Mouse (Mus musculus) spleen, adult 12 weeks (tissue): ENCODE data around the gene Ranbp1.
"Not testable (repeated sequence)": the region's sequence is repeated elsewhere in the genome, so short reads cannot be mapped to it uniquely, and the experiment has no call there.

ENCODE experiments used
- DNase-seq: peaks from one replicate; pipeline ENCODE4 v3.0.0; 2022; ENCODE audit warnings: low spot score

Gene Ranbp1

DNA sequence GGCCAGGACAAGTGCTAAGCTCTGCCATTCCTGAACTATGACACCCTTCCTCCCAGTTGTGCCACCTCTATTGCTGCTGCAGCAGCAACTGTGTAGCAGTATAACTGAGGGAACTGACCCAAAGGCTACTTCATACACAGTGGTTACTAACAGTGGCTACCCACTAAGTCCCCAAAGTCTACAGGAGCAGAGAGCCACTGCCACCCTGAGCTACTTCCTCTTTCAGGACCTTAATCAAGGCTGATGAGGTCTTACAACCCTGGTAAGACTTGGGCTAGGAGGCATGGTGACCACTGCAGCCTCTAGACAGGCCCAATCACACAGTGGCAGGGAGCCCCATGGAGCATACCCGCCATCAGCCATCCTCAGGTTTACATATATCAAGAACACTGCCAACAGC is 46.5 kb downstream of the Ranbp1 start:
- no peak for DNase-seq

- no peak for DNase-seq
These were observed 46.9 kb downstream of the Ranbp1 start for GRCm38 (mm10) chr16:18201620-18202019.

GRCm38 (mm10) chr16:18200062-18200461 is 48.5 kb downstream of the Ranbp1 start:
- no peak for DNase-seq

DNA sequence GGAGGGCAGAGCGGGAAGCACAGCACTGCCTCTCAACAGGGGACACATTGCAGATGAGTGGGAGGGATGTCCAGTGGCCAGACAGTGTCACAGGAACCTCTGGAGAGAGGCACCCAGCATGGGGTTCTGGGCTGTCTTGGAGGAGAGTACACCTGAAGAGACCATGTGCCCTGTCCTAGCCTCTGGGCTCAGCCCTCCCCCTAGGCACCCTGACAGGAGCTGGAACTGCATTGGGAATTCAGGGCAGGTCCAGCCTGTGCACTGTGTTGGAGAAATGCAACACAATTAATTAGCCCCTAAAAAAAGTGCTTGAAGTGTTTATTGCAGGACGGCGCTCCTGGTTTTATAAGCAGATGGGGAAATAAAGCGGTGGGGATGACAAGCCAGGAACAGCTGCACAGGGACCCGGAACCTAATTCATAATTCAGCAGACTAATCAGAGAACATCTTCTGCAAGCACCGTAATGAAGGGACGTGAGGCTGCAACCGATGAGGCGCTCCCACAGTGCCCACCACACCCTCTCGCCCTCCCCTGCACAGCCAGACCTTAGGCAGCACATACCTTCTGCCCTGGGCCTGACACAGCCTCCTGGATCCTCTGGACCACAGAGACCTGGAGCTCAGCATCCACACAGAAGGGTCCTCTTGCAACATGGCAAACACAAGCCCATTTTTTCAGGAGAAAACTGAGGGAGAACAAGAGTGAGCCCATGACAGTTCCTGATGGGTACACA is 50.0 kb downstream of the Ranbp1 start:
- DNase-seq: no peak

- DNase-seq: no peak
These were observed 50.7 kb downstream of the Ranbp1 start for GRCm38 (mm10) chr16:18197881-18198280.

DNA sequence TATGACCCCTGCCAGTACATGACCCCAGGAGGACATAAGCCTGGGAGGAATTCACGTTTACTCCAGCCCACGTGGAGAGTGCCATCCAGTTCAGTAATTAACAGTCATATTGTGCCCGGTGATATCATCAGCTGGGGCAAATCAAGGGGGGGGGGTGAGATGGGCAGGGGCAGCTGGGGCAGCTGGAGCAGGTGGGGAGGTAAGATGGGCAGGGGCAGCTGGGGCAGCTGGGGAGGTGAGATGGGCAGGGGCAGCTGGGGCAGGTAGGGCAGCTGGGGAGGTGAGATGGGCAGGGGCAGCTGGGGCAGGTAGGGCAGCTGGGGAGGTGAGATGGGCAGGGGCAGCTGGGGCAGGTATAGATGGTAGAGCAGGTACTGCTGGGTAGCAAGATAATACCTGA is 53.0 kb downstream of the Ranbp1 start:
- DNase-seq: not testable (repeated sequence)

DNA sequence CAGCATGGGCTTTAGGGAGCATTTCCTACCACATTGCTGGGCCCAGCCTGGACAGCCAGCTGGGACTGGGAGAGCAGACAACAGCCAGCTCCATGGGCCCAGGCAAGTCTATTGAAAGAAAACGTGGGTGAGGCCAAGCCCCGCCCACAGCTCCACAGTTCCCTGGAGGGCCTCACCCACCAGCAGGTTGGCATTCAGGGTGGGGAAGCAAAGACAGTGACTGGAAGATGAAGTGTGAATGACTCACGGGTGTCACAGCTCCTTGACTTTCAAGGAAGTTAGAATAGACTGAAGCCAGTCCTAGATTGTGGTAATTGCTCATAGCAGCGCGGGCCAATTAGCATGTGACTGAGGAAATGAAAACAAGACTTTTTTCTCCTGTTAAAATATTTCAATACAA is 53.5 kb downstream of the Ranbp1 start:
- DNase-seq: no peak

DNA sequence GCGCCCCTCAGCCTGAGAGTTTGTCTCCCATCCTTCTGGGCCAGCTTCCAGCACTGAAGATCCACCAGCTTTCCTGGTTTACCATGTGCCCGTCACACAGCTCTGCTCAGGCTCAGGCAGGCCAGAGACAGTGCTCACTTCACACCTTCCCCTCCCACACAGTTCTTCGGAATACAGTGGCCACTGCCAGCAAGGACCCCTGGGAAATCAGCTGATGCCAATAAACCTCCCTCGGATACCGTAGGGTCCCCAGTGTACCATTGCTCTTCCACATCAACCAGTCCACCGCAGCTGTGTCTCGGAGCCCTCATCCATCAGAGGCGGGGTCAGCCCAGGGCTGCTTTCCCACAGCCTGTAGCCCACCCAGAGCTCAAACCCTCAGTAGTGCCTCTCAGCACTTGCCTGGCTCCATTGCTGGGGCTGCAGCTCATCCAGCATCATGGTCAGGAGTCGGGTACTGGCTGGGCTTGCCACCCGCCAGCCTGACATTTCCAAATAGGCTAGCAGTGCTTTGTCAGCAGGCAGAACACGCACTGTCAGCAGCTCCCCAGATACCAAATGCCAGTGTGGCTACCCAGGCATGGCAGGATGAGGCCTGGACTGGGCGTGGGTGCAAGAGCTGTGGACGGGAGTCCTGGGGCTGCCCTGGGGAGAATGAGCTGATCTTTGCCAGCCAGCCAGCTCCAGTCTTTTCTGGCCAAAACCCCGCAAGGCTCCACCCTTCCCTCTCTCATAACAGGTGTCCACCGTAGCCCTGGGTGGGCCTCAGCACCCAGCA is 54.1 kb downstream of the Ranbp1 start:
- no peak for DNase-seq

DNA sequence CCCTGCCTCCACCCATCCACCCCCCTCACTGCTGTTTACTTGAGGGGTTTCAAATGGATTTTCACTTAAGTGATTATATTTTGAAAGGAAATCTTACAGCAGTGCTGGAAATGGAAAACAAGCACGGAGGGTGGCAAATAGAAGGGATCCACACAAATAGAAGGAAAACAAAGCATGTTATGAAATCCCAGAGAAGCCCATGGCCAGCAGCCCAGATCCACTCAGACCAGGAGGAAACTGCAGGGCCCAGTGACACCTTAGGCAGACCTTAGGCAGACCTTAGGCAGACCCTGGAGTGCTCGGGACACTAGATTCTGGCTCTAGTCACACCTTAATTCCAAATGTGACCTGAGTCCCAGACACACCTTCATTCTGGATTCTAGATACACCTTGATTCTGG is 57.5 kb downstream of the Ranbp1 start:
- no peak for DNase-seq
